Mouse (Mus musculus) embryonic facial prominence, embryonic 14.5 days (tissue): Measurements from ENCODE around the gene Glis3. TPM values are rescaled to one million over a fixed set of nuclear protein-coding genes. Genes with fewer than 3 reads are reported as not detected.

Source experiments
- ATAC-seq: fragments of 200-750 bp; cut with Nextera tagmentation; 2 replicates; pipeline ENCODE4 v1.8.0; 2017; ENCODE audit warnings: low read depth, moderate number of reproducible peaks, moderate TSS enrichment
- DNase-seq: peaks from one replicate; pipeline ENCODE4 v3.0.0-alpha.2; 2015; ENCODE audit warnings: low spot score
- H3K27ac ChIP-seq: fragments of 300-500 bp; sonication (generic); replicated peaks from 2 replicates; pipeline ENCODE4 v1.5.1; 2014; ENCODE audit warnings: low read depth, mild to moderate bottlenecking, low read length, moderate library complexity
- H3K27me3 ChIP-seq: fragments of 300-500 bp; sonication (generic); replicated peaks from 2 replicates; pipeline ENCODE4 v1.6.1; 2014; ENCODE audit warnings: low read length; ENCODE audit not compliant: control insufficient read depth, insufficient read depth
- H3K36me3 ChIP-seq: fragments of 300-500 bp; sonication (generic); 2 replicates; pipeline ENCODE4 v1.6.1; 2014; ENCODE audit warnings: low read length, mixed read lengths; ENCODE audit not compliant: control insufficient read depth, insufficient read depth
- H3K4me1 ChIP-seq: fragments of 300-500 bp; sonication (generic); 2 replicates; pipeline ENCODE4 v1.6.1; 2014; ENCODE audit warnings: antibody characterized with exemption, low read length; ENCODE audit not compliant: control insufficient read depth, insufficient read depth
- H3K4me2 ChIP-seq: fragments of 300-500 bp; sonication (generic); 2 replicates; pipeline ENCODE4 v1.6.1; 2014; ENCODE audit warnings: low read depth, mild to moderate bottlenecking, low read length, moderate library complexity, mixed read lengths
- H3K4me3 ChIP-seq: fragments of 300-500 bp; sonication (generic); 2 replicates; pipeline ENCODE4 v1.5.1; 2014; ENCODE audit warnings: low read depth, mild to moderate bottlenecking, low read length
- H3K9ac ChIP-seq: fragments of 300-500 bp; sonication (generic); 2 replicates; pipeline ENCODE4 v1.6.1; 2014; ENCODE audit warnings: low read depth, mild to moderate bottlenecking, low read length, moderate library complexity, mixed read lengths
- H3K9me3 ChIP-seq: fragments of 300-500 bp; sonication (generic); 2 replicates; pipeline ENCODE4 v1.6.1; 2016; ENCODE audit warnings: low read length; ENCODE audit not compliant: control insufficient read depth
- WGBS: fragments of 180-500 bp; shearing (Covaris S2); extraction: QIAGEN DNeasy Blood & Tissue Kit; methylation state at CpG from one replicate; pipeline ENCODE4 v1.1.7; 2014; 5-methylcytosine and 5-hydroxymethylcytosine counted together
- polyA plus RNA-seq: library from polyadenylated mRNA; unstranded; fragments of >200 nt; fragmentation: Nextera tagmentation; extraction: Ambion mirVana; gene quantifications from 2 replicates; pipeline ENCODE4 v1.2.1, GENCODE M21; 2014

Gene Glis3
- polyA plus RNA-seq, 1 experiment from 2014 or later, result 6.0 TPM

- Histone ChIP-seq H3K9ac (no peak overlapping the region), H3K27ac (no peak overlapping the region), H3K36me3 (no peaks in the 10 kb centered on the region), H3K4me2 (no peak overlapping the region), H3K27me3 (no peaks in the 10 kb centered on the region), H3K9me3 (no peaks in the 10 kb centered on the region), H3K4me3 (no peak overlapping the region), H3K4me1 (no peaks in the 10 kb centered on the region)
- DNase-seq (no peak), ATAC-seq (no peak)
- 70% methylated on average over 1 of the region's 1 CpGs for WGBS
Observed at GRCm38 (mm10) chr19:28395584-28395861, 284.4 kb downstream of the Glis3 start.

DNA sequence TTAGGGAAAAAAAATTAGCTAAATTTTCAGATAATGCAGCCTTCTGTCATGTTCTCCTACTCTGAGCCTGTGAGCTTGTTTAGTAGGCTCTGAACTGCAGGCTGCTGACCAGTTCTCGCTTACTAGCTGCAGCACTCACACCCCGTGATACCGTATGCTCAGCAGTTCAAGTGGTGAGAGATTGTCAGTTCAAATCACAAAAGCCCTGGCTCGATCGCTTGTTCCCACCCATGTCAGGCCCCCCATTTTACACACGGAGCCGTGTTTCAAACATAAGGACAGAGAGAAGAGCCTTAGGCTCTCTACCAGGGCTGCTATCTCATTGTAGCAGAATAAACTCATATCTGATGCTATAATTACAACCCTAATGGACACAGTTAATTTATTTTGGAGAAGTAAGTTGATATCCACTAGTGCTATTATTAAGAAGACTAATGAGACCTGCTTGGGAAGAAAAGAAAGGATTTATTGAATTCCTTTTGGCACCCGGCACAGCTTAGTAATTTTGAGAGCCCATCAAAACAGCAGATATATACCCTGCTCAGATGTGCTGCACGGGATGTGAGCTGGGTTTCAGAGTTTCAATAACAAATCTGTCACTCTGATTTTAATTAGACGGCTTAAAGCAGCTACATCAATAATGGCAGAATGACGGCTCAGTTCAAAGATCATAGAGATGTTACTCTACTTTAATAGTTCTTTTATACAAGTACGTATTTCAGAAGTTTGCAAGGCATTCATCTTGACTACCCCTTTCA lies 284.9 kb downstream of the Glis3 start:
- no peaks in the 10 kb centered on the region for H3K4me1 ChIP-seq
- no peaks in the 10 kb centered on the region for H3K36me3 ChIP-seq
- DNase-seq, result no peak
- H3K4me2 ChIP-seq, result no peak overlapping the region
- 0 out of 2 replicates have a peak overlapping the region, but pooled peaks have one; percentile 6 for H3K9ac ChIP-seq
- no peaks in the 10 kb centered on the region for H3K9me3 ChIP-seq
- H3K27ac ChIP-seq, result peak overlapping the region; percentile 15; the same call in 1 of the 2 replicates
- no peaks in the 10 kb centered on the region for H3K27me3 ChIP-seq
- 46% methylated on average over 12 of the region's 12 CpGs for WGBS
- no peak overlapping the region for H3K4me3 ChIP-seq
- peak; percentile 47; the same call in 1 of the 2 replicates for ATAC-seq

DNA sequence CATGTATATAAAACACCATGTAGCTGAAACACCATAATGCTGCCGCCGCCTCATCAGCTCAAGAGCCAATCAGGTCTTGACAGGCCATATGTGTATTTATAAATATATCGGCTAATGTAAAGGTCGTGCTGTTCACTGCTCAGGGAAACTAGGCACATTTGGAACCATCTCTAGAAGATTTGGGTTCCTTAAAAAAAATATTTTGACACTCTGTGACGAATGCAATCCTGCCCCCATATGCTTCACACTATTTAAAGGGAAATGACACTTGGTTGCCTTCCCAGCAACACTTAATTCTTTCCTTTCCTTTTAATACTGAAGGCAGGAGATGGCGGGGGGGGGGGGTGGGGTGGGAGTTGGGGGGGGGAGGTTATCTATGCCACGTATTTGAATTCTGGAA lies 286.1 kb downstream of the Glis3 start:
- Histone ChIP-seq H3K9ac (no peak overlapping the region), H3K4me2 (no peak overlapping the region), H3K27ac (no peak overlapping the region), H3K9me3 (no peaks in the 10 kb centered on the region), H3K4me1 (no peaks in the 10 kb centered on the region), H3K36me3 (no peaks in the 10 kb centered on the region), H3K27me3 (no peaks in the 10 kb centered on the region), H3K4me3 (no peak overlapping the region)
- 81% methylated on average over 7 of the region's 7 CpGs for WGBS
- ATAC-seq (no peak), DNase-seq (no peak)

DNA sequence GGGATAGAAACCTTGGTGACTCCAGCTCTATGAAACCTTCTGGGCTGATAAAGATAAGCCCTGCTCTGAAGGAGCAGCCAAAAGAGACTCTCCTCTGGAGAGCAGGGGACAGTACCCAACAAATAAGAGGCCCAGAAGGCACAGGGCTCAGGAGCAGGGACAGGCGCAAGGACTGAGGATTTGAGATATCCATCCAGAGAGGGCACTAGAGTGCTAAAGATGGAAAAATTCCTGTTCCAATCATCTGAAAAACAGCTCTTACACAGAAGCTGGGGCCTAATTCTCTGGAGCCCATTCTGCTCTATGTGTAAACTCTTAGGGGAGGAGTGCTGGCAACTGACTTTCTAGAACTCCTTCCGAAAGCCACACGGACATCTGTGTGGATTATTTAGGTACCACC lies 287.0 kb downstream of the Glis3 start:
- WGBS, result 86% methylated on average over 3 of the region's 3 CpGs
- no peak for ATAC-seq

GRCm38 (mm10) chr19:28390920-28391319 lies 289.0 kb downstream of the Glis3 start:
- Histone ChIP-seq H3K4me1 (no peaks in the 10 kb centered on the region), H3K27me3 (no peaks in the 10 kb centered on the region), H3K4me3 (no peak overlapping the region), H3K9me3 (no peaks in the 10 kb centered on the region), H3K9ac (no peak overlapping the region), H3K27ac (no peak overlapping the region), H3K4me2 (no peak overlapping the region), H3K36me3 (no peaks in the 10 kb centered on the region)
- ATAC-seq (no peak), DNase-seq (no peak)
- WGBS, result 65% methylated on average over 4 of the region's 4 CpGs

More for the DNA sequence above, 287.0 kb downstream of the Glis3 start:
- no peaks in the 10 kb centered on the region for H3K4me1 ChIP-seq
- no peak for DNase-seq
- no peaks in the 10 kb centered on the region for H3K9me3 ChIP-seq
- no peak overlapping the region for H3K4me3 ChIP-seq
- no peaks in the 10 kb centered on the region for H3K36me3 ChIP-seq
- H3K9ac ChIP-seq, result no peak overlapping the region
- no peak overlapping the region for H3K4me2 ChIP-seq
- H3K27me3 ChIP-seq, result no peaks in the 10 kb centered on the region
- no peak overlapping the region for H3K27ac ChIP-seq

DNA sequence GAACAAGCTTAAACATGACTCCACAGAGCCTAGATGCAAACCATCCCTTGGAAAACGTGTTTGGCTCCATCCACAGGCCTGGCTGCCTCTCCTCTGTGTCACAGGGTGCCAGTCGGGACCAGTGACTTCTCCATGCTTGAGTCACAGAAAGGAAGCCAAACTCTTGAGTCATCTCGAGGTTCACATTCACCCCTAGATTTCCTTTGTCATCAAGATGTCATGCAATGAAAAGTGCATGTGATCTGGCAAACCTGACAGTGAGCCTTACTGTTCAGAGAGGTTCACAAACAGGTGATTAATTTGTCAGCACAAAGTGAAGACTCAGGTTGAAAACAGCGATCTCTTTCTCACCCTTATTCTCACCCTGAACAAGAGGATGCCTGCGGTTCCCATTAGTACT lies 290.7 kb downstream of the Glis3 start:
- no peak for ATAC-seq
- Histone ChIP-seq H3K4me2 (no peak overlapping the region), H3K4me1 (no peaks in the 10 kb centered on the region), H3K9ac (no peak overlapping the region), H3K27me3 (no peaks in the 10 kb centered on the region), H3K4me3 (no peak overlapping the region), H3K9me3 (no peaks in the 10 kb centered on the region), H3K36me3 (no peaks in the 10 kb centered on the region), H3K27ac (no peak overlapping the region)
- no peak for DNase-seq
- WGBS, result 65% methylated on average over 5 of the region's 5 CpGs

DNA sequence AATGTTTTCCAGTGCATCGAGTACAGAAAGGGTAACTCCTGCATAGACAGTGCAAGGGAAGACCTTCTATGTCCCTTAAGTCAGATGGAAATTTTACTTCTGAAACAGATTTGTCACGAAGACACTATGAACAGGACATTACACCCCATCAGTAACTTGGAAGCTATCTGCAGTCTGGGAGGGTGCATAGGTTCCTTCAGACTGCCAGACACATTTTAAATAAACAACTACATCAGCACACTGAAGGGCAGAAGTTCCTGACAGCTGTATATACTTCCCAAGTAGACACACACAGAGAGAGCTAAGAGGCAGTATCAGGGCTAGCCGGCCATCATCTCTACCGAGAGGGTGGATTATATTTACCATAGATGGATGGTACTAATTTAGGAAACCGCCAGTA lies 296.5 kb downstream of the Glis3 start:
- ATAC-seq (no peak), DNase-seq (no peak)
- Histone ChIP-seq H3K27ac (no peak overlapping the region), H3K4me2 (no peak overlapping the region), H3K4me1 (peaks cover 16% of the 10 kb centered on the region), H3K9me3 (no peaks in the 10 kb centered on the region), H3K9ac (no peak overlapping the region), H3K36me3 (no peaks in the 10 kb centered on the region), H3K27me3 (no peaks in the 10 kb centered on the region), H3K4me3 (no peak overlapping the region)
- WGBS, result 68% methylated on average over 5 of the region's 5 CpGs

DNA sequence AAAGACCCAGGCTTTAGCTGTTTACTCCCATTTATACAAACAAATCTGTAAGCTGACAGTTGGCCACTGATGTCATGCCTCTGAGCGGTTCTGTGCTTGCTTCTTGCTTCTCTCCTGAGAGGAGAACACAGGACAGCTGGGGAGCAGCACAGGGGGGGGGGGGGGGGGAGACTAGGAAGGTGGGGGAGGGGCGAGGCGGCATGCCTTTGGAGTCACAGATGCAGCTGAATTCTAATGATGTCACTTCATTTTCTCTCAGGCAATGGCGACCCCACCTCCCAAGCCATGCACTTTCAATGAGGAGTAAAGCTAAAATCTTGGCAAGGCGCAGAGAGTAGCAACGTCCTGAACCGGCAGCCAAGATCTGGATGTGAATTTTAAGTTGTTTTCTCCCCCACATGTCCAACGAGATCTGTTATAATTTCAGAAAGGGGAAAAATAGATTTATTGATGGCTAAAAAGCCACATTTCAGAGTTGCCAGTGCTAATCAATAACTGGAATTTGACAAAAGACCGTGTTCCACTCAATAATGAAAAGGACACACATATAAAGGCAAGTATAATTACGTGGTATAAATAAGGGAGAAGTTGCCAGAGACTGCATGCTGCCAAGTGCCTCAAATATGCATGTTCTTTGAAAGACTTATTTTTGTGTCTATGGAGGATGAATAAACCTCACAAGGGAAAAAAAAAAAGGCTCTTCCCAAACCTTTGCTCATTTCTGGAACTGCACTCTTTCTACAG lies 297.5 kb downstream of the Glis3 start:
- DNase-seq, result peak; percentile 78
- ATAC-seq, result peak; percentile 22; the same call in 1 of the 2 replicates
- Histone ChIP-seq H3K9ac (no peak overlapping the region), H3K4me3 (no peak overlapping the region), H3K4me2 (no peak overlapping the region), H3K9me3 (no peaks in the 10 kb centered on the region), H3K27ac (no peak overlapping the region), H3K27me3 (no peaks in the 10 kb centered on the region), H3K4me1 (peaks cover 19% of the 10 kb centered on the region), H3K36me3 (no peaks in the 10 kb centered on the region)
- WGBS, result 38% methylated on average over 10 of the region's 10 CpGs

GRCm38 (mm10) chr19:28381441-28381840 lies 298.4 kb downstream of the Glis3 start:
- Histone ChIP-seq H3K36me3 (no peaks in the 10 kb centered on the region), H3K9ac (no peak overlapping the region), H3K27ac (no peak overlapping the region), H3K4me1 (peaks cover 25% of the 10 kb centered on the region), H3K4me2 (no peak overlapping the region), H3K4me3 (no peak overlapping the region), H3K27me3 (no peaks in the 10 kb centered on the region), H3K9me3 (no peaks in the 10 kb centered on the region)
- ATAC-seq (no peak), DNase-seq (no peak)
- WGBS, result 64% methylated on average over 9 of the region's 9 CpGs
